Mouse (Mus musculus): ENCODE results near the gene Ntn3. TPM values are rescaled to one million over a fixed set of nuclear protein-coding genes. Genes with fewer than 3 reads are reported as not detected.

Ntn3 gene
- polyA plus RNA-seq, 1 experiment, result 0.82 TPM

GRCm38 (mm10) chr17:24155742-24156141, 53.6 kb downstream of the Ntn3 start:
- TF ChIP-seq POLR2A (IDR thresholded peaks at IDR 0.05; ENCODE audit: low read depth, low read length) (no peak), CTCF (IDR thresholded peaks at IDR 0.05; ENCODE audit: extremely low read depth, insufficient read depth, insufficient read length, insufficient replicate concordance) (no peak)
- Histone ChIP-seq H3K4me3 (ENCODE audit: extremely low read depth, insufficient read depth, insufficient read length) (no peak overlapping the region), H3K27me3 (ENCODE audit: control insufficient read depth, insufficient read depth, low read length) (no peaks in the 10 kb centered on the region), H3K36me3 (ENCODE audit: control insufficient read depth, insufficient read depth, low read length) (peaks cover 3% of the 10 kb centered on the region), H3K4me1 (ENCODE audit: control insufficient read depth, insufficient read depth, insufficient read length) (no peaks in the 10 kb centered on the region), H3K27ac (ENCODE audit: insufficient read depth, low read length) (no peak overlapping the region)
- 96% methylated on average over 9 of the region's 9 CpGs for WGBS
- DNase-seq (ENCODE audit: low read depth in 1 of 2, low spot score in 2 of 2), result no peak

DNA sequence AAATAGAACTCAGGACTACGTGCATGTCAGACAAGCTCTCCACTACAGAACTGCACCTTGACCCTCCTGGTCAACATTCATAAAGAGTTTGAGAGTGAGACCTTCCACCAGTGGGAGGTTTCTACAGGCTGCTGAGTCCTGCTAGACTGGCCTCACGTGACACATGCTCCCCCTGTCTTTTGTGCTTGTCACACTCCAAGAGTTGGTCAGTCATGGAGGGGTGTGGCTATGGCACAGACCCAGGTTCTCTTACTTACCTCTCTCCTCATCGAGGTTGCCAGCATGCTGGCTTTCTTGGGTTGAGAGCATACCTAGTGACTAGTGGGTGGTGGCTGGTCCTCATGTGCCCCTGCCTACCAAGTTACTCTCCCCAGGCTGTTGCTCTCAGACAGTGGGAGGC, 54.9 kb downstream of the Ntn3 start:
- TF ChIP-seq CTCF (IDR thresholded peaks at IDR 0.05; ENCODE audit: extremely low read depth, insufficient read depth, insufficient read length, insufficient replicate concordance) (no peak), POLR2A (IDR thresholded peaks at IDR 0.05; ENCODE audit: low read depth, low read length) (no peak)
- peaks cover 3% of the 10 kb centered on the region for H3K36me3 ChIP-seq (ENCODE audit: control insufficient read depth, insufficient read depth, low read length)
- no peaks in the 10 kb centered on the region for H3K4me1 ChIP-seq (ENCODE audit: control insufficient read depth, insufficient read depth, insufficient read length)
- 75% methylated on average over 3 of the region's 3 CpGs for WGBS
- H3K27me3 ChIP-seq (ENCODE audit: control insufficient read depth, insufficient read depth, low read length), result no peaks in the 10 kb centered on the region
- no peak overlapping the region for H3K27ac ChIP-seq (ENCODE audit: insufficient read depth, low read length)
- H3K4me3 ChIP-seq (ENCODE audit: extremely low read depth, insufficient read depth, insufficient read length), result no peak overlapping the region
- DNase-seq (ENCODE audit: low read depth in 1 of 2, low spot score in 2 of 2), result no peak

Other genes starting within 250 kb of the Ntn3 start
- 10.8 and 13.6 TPM in 2 replicates for gene Prss30, start 229.0 kb downstream of the Ntn3 start, polyA plus RNA-seq (2012; rRNA removed)
- 0.06 TPM in 1 of 2 replicates, not detected in the other for gene Prss22, start 211.4 kb downstream of the Ntn3 start, polyA plus RNA-seq (2012; rRNA removed)
- gene Prss27, start 171.4 kb downstream of the Ntn3 start, polyA plus RNA-seq (2012; rRNA removed), result 0.07 TPM in 1 of 2 replicates, not detected in the other
- 14.7 and 24.3 TPM in 2 replicates for gene Kctd5, start 136.0 kb downstream of the Ntn3 start, polyA plus RNA-seq (2012; rRNA removed)
- gene Pdpk1, start 58.6 kb downstream of the Ntn3 start, polyA plus RNA-seq (2012; rRNA removed), result 12.4 and 16.0 TPM in 2 replicates
- gene Amdhd2, start 45.8 kb downstream of the Ntn3 start, polyA plus RNA-seq (2012; rRNA removed), result 41.5 and 44.8 TPM in 2 replicates
- gene Atp6v0c, start 39.8 kb downstream of the Ntn3 start, polyA plus RNA-seq (2012; rRNA removed), result 481 and 571 TPM in 2 replicates
- 5.9 and 6.8 TPM in 2 replicates for gene Tbc1d24, start 4.0 kb downstream of the Ntn3 start, polyA plus RNA-seq (2012; rRNA removed)
- gene Tedc2, start 11.3 kb upstream of the Ntn3 start, polyA plus RNA-seq (2012; rRNA removed), result 7.5 and 10.8 TPM in 2 replicates
- gene Ccnf, start 42.0 kb upstream of the Ntn3 start, polyA plus RNA-seq (2012; rRNA removed), result 9.7 and 11.1 TPM in 2 replicates
- 0.05 and 0.15 TPM in 2 replicates for gene Abca17, start 141.5 kb upstream of the Ntn3 start, polyA plus RNA-seq (2012; rRNA removed)
- 32.6 and 34.9 TPM in 2 replicates for gene Abca3, start 142.4 kb upstream of the Ntn3 start, polyA plus RNA-seq (2012; rRNA removed)
- gene Rnps1, start 205.0 kb upstream of the Ntn3 start, polyA plus RNA-seq (2012; rRNA removed), result 87.0 and 113 TPM in 2 replicates
- gene Eci1, start 217.1 kb upstream of the Ntn3 start, polyA plus RNA-seq (2012; rRNA removed), result 28.0 and 38.1 TPM in 2 replicates
- gene Dnase1l2, start 233.6 kb upstream of the Ntn3 start, polyA plus RNA-seq (2012; rRNA removed), result 7.8 and 8.6 TPM in 2 replicates